ENCODE assay signal across 8 mouse cellular contexts in genomic region chr11:86395513-86396125, GRCm38 (mm10). TPM values are rescaled to one million over a fixed set of nuclear protein-coding genes. Genes with fewer than 3 reads are reported as not detected.
A peak's percentile ranks its signal among the peaks of the same experiment; 100 is the strongest.
DNase-seq lines count a peak whose midpoint lies in the region; ATAC-seq lines count a peak whose summit lies in the region.

No protein-coding gene starts in this region.

- H3K36me3 ChIP-seq in liver, embryonic 15.5 days (replicated peaks): no peaks in the 10 kb centered on the region

- no peaks in the 10 kb centered on the region for H3K27me3 ChIP-seq in liver, embryonic 15.5 days

- peak; percentile 57 for DNase-seq in urinary bladder, postnatal 14 days (ENCODE audit: low spot score)
- no peak for DNase-seq in urinary bladder, postnatal 10 days (ENCODE audit: low spot score)
- peak; percentile 34 for DNase-seq in cerebellum, adult 8-10 months
- DNase-seq in gastrocnemius, postnatal 10 days: peak; percentile 73
- peak; percentile 72 for DNase-seq in kidney, adult 11 months
- peak; percentile 44 for DNase-seq in ovary, postnatal 14 days (ENCODE audit: low spot score)
- DNase-seq in thymus, postnatal 4 days: peak; percentile 78

- peak; percentile 70 for ATAC-seq in liver, embryonic 15.5 days (ENCODE audit: insufficient read depth)

- no peaks in the 10 kb centered on the region for H3K9me3 ChIP-seq in liver, embryonic 15.5 days (replicated peaks)

- peak overlapping the region; percentile 41 for H3K27ac ChIP-seq in liver, embryonic 15.5 days (replicated peaks)

- H3K4me3 ChIP-seq in liver, embryonic 15.5 days (replicated peaks): peak overlapping the region; percentile 22; the same call in 1 of the 2 replicates

- H3K4me2 ChIP-seq in liver, embryonic 15.5 days: peak overlapping the region; percentile 51

- no peak overlapping the region for H3K9ac ChIP-seq in liver, embryonic 15.5 days

- 4% methylated on average over 9 of the region's 9 CpGs for WGBS in liver, embryonic 15.5 days (ENCODE audit: insufficient replicate concordance)

- H3K4me1 ChIP-seq in liver, embryonic 15.5 days (replicated peaks): peaks cover 43% of the 10 kb centered on the region

RNA-seq across cellular contexts. Expression of gene Med13, which starts 38.2 kb away (rescaled TPM):
- 10 to 100 TPM; 42.2 to 47.1 TPM for total RNA-seq in gastrocnemius, postnatal 10 days (2021)
- 2.6 and 4.1 TPM in 2 replicates for polyA plus RNA-seq in liver, embryonic 15.5 days (2015; fragmentation: Nextera tagmentation; extraction: Ambion mirVana)
